Mouse (Mus musculus): ENCODE results near the gene Agpat4.

DNA sequence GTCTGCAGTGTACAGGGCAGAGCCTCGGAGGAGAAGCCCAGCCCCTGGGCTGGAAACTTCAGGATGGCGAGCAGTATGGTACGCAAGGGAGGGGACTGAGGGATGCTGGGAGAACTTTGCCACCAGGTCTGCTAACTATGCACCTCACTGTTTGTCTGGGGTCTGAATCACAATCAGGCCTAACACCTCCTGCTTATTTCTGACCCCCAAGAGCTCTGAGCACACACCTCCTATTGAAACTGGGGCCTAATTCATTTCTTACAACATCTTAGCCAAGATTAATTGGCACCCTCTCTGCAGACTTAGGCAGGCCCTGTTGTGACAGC, 86.1 kb downstream of the Agpat4 start:
- TF ChIP-seq CTCF (IDR thresholded peaks at IDR 0.05; ENCODE audit: low read depth): no peak
- TF ChIP-seq EP300 (IDR thresholded peaks at IDR 0.05; ENCODE audit: low read depth): no peak

All from liver, postnatal 0 days (tissue).